Mouse (Mus musculus) midbrain, embryonic 14.5 days (tissue): Measurements from ENCODE around the gene Cd8a. TPM values are rescaled to one million over a fixed set of nuclear protein-coding genes. Genes with fewer than 3 reads are reported as not detected.
"Not testable (repeated sequence)": the region's sequence is repeated elsewhere in the genome, so short reads cannot be mapped to it uniquely, and the experiment has no call there.

Experiments
- ATAC-seq: fragments of 200-750 bp; cut with Nextera tagmentation; 2 replicates; pipeline ENCODE4 v1.8.0; 2017; ENCODE audit warnings: moderate number of reproducible peaks, moderate library complexity; ENCODE audit not compliant: low FRiP score, low TSS enrichment
- DNase-seq: peaks from one replicate; pipeline ENCODE4 v3.0.0-alpha.2; 2015
- H3K27ac ChIP-seq: fragments of 300-500 bp; sonication (generic); replicated peaks from 2 replicates; pipeline ENCODE4 v1.5.1; 2014; ENCODE audit warnings: mild to moderate bottlenecking, low read depth, low read length, moderate library complexity
- H3K27me3 ChIP-seq: fragments of 300-500 bp; sonication (generic); 2 replicates; pipeline ENCODE4 v1.6.1; 2014; ENCODE audit warnings: low read length, control low read depth, mixed read lengths; ENCODE audit not compliant: control insufficient read depth, insufficient read depth
- H3K36me3 ChIP-seq: fragments of 300-500 bp; sonication (generic); 2 replicates; pipeline ENCODE4 v1.6.1; 2014; ENCODE audit warnings: low read length, control low read depth; ENCODE audit not compliant: control insufficient read depth, insufficient read depth
- H3K4me1 ChIP-seq: fragments of 300-500 bp; sonication (generic); 2 replicates; pipeline ENCODE4 v1.6.1; 2014; ENCODE audit warnings: mild to moderate bottlenecking, antibody characterized with exemption, low read length, control low read depth; ENCODE audit not compliant: control insufficient read depth, insufficient read depth
- H3K4me2 ChIP-seq: fragments of 300-500 bp; sonication (generic); 2 replicates; pipeline ENCODE4 v1.6.1; 2014; ENCODE audit warnings: mild to moderate bottlenecking, low read length, moderate library complexity
- H3K4me3 ChIP-seq: fragments of 300-500 bp; sonication (generic); replicated peaks from 2 replicates; pipeline ENCODE4 v1.5.1; 2014; ENCODE audit warnings: low read depth, low read length
- H3K9ac ChIP-seq: fragments of 300-500 bp; sonication (generic); replicated peaks from 2 replicates; pipeline ENCODE4 v1.6.1; 2014; ENCODE audit warnings: mild to moderate bottlenecking, low read length, moderate library complexity
- H3K9me3 ChIP-seq: fragments of 300-500 bp; sonication (generic); 2 replicates; pipeline ENCODE4 v1.6.1; 2016; ENCODE audit warnings: low read length, control low read depth, mixed read lengths; ENCODE audit not compliant: control insufficient read depth
- WGBS: fragments of 180-500 bp; shearing (Covaris S2); extraction: QIAGEN DNeasy Blood & Tissue Kit; methylation state at CpG from one replicate; pipeline ENCODE4 v1.1.7; 2014; 5-methylcytosine and 5-hydroxymethylcytosine counted together
- polyA plus RNA-seq: library from polyadenylated mRNA; unstranded; fragments of >200 nt; fragmentation: Nextera tagmentation; extraction: Ambion mirVana; gene quantifications from 2 replicates; pipeline ENCODE4 v1.2.1, GENCODE M21; 2014

Cd8a gene
- polyA plus RNA-seq = not detected in 2 replicates

DNA sequence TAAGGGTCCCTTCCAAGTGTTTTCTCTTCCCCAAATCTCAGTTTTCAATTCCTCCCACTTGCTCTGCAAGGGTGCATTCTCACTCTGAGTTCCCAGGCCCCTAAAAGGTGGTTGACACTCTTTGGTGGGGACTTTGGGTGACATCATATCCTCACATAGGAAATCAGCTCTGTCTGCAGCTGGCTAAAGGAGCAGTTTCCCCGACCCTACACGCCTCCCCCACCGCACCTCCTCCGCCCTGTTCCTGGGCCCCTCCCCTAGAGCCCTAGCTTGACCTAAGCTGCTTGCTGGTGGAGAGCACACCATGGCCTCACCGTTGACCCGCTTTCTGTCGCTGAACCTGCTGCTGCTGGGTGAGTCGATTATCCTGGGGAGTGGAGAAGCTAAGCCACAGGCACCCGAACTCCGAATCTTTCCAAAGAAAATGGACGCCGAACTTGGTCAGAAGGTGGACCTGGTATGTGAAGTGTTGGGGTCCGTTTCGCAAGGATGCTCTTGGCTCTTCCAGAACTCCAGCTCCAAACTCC, at the start of gene Cd8a:
Gene Cd8a, plus strand, starts transcription at position 179 of the 527 bp plus-strand sequence.
- ATAC-seq (no peak), DNase-seq (no peak)
- Histone ChIP-seq H3K27me3 (no peaks in the 10 kb centered on the region), H3K4me3 (no peak within 1 kb of the TSS), H3K36me3 (no peaks in the 10 kb centered on the region), H3K27ac (no peak within 1 kb of the TSS), H3K4me1 (no peaks in the 10 kb centered on the region), H3K4me2 (no peak within 1 kb of the TSS), H3K9me3 (no peaks in the 10 kb centered on the region), H3K9ac (no peak within 1 kb of the TSS)
- WGBS = 86% methylated on average over 14 of the region's 14 CpGs

DNA sequence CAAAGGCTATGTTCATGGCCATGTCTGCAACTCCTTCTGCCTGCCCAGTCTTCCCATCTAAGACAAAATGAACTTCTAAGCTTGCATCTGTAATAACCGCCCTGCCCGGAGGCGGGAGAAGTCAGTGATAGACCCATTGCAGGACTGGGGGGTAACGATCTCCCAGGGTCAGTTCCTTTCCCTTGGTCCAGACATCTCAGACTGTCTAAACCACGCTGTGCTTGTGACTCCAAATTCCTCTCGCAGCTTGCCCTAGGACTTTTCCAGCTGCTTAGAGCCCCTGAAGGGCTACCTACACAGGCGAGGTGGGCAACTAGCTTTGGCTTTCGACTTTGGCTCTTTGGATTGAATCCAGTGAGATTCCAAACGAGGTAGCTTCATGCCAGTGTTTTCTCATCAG, 48.4 kb upstream of the Cd8a start:
- ATAC-seq (no peak), DNase-seq (no peak)
- WGBS = 92% methylated on average over 9 of the region's 9 CpGs
- Histone ChIP-seq H3K9me3 (no peaks in the 10 kb centered on the region), H3K9ac (no peak overlapping the region), H3K4me2 (no peak overlapping the region), H3K4me1 (no peaks in the 10 kb centered on the region), H3K27me3 (no peaks in the 10 kb centered on the region), H3K36me3 (no peaks in the 10 kb centered on the region), H3K27ac (no peak overlapping the region), H3K4me3 (no peak overlapping the region)

DNA sequence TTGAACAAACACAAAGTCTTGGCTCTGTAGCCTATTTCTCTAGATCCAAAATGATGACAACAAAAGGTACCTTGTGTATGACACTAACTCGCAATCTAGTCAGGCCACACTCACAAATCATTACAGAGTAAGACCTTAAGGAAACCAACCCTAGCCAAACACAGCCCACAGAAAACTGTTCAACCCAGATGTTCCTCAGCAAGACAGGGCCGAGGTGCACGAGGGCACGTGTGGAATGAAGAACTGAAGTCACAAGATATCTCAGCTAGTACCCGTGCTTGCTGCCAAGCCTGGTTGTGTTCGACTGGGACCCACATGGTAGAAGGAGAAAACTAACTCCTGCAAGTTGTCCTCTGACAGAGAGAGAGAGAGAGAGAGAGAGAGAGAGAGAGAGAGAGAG, 43.3 kb upstream of the Cd8a start:
- DNase-seq (no peak), ATAC-seq (no peak)
- H3K4me1 ChIP-seq = no peaks in the 10 kb centered on the region
- no peaks in the 10 kb centered on the region for H3K36me3 ChIP-seq
- no peak overlapping the region for H3K27ac ChIP-seq
- 92% methylated on average over 6 of the region's 6 CpGs for WGBS
- no peak overlapping the region for H3K4me2 ChIP-seq
- H3K9me3 ChIP-seq = no peaks in the 10 kb centered on the region
- no peak overlapping the region for H3K9ac ChIP-seq
- H3K27me3 ChIP-seq = no peaks in the 10 kb centered on the region
- H3K4me3 ChIP-seq = no peak overlapping the region

DNA sequence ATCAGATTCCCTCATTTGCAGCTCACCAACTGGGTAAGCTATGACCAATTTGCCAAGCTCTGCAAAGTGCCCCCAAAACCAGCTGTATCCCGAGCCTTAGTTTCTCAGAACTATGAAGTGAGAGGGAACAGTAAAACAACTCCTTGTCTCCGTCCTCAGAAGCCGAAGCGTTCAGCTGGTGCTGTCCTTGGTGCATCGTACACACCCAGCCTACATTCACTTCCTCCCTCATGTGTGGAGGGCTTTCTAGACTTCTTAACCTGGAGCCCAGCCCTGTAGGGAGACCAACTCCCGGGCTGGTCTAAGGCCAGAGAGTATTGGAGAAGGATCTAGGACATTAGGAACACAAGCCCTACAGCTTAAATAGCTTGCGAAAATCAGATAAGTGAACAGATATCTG, 42.7 kb upstream of the Cd8a start:
- no peaks in the 10 kb centered on the region for H3K36me3 ChIP-seq
- 84% methylated on average over 7 of the region's 7 CpGs for WGBS
- no peak overlapping the region for H3K27ac ChIP-seq
- H3K4me1 ChIP-seq = no peaks in the 10 kb centered on the region
- H3K27me3 ChIP-seq = no peaks in the 10 kb centered on the region
- no peak overlapping the region for H3K9ac ChIP-seq
- no peaks in the 10 kb centered on the region for H3K9me3 ChIP-seq
- H3K4me2 ChIP-seq = no peak overlapping the region
- DNase-seq = no peak
- ATAC-seq = no peak
- H3K4me3 ChIP-seq = no peak overlapping the region

DNA sequence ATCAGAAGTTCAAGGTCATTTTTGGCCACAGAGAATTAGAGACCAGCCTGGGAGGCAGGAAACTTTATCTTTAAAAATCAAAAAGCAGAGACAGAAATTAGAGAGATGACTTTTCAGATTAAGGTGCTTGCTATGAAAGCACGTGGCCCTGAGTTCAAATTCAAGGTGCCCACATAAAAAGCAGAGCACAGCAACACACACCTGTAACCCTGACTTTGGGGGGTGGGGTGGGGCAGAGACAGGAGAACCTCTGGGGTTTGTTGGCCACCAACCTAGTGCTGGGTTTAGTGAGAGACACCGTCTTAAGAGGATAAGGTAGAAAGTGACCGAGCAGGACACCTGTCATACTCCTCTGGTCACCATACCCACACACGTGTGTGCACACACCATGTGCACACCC, 41.7 kb upstream of the Cd8a start:
- ATAC-seq, H3K27ac ChIP-seq, H3K4me2 ChIP-seq, H3K9ac ChIP-seq, H3K4me1 ChIP-seq, H3K27me3 ChIP-seq, H3K9me3 ChIP-seq, H3K4me3 ChIP-seq, H3K36me3 ChIP-seq, DNase-seq: not testable (repeated sequence)
- 95% methylated on average over 1 of the region's 4 CpGs for WGBS

DNA sequence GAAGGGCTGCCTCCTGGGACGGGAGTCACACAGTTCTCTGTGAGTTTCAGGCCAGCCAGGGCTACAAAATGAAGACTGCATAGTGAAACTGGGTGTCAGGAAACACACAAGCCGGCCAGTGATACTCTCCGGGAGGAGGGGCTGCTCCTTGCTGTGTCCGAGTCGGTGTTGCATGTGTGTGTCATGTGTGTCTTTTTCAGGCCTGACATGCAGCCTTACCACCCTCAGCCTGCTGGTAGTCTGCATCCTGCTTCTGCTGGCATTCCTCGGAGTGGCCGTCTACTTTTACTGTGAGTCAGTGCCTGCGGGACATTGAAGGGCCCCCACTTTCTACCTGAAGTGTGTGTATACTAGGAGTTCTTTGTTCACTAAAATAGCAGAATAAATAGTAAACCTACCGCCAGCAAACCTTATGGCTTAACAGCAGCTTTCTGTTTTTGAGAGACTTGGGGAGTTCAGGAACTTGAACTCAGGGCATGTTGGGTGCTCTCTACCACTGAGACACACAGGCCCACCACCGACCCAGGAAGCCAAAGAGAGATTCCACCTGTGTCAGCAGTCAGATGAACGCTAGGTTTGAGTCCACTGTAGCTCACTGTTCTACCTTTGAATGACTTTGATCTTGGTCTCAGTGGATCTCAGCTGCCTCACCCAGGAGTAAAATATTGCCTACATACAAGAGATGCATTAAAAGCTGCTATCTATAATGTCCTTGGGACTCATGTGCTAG, 40.8 kb upstream of the Cd8a start:
- WGBS = 86% methylated on average over 11 of the region's 11 CpGs
- H3K27ac ChIP-seq = no peak overlapping the region
- H3K4me3 ChIP-seq = no peak overlapping the region
- no peaks in the 10 kb centered on the region for H3K27me3 ChIP-seq
- no peak overlapping the region for H3K9ac ChIP-seq
- no peak for ATAC-seq
- H3K36me3 ChIP-seq = no peaks in the 10 kb centered on the region
- no peaks in the 10 kb centered on the region for H3K9me3 ChIP-seq
- no peaks in the 10 kb centered on the region for H3K4me1 ChIP-seq
- no peak for DNase-seq
- H3K4me2 ChIP-seq = no peak overlapping the region

DNA sequence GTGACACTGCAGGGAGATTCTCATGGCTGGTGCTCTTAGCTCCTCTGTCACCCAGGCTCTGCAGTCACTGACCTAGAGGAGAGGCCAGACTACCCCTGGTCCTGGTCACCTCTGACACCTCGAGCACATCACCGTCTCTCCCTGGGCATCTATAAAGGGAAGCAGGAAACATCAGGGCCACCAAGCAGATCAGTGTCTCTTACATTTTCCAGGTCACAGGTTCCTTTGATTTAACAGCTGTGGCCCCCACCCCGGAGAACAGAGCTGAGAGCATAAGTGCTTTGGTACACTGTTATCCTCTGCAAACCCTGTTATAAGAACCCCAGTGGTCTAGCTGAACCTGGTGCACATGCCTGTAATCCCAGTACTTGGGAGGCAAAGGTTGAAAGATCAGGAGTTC, 40.2 kb upstream of the Cd8a start:
- no peak for DNase-seq
- WGBS = 77% methylated on average over 3 of the region's 3 CpGs

DNA sequence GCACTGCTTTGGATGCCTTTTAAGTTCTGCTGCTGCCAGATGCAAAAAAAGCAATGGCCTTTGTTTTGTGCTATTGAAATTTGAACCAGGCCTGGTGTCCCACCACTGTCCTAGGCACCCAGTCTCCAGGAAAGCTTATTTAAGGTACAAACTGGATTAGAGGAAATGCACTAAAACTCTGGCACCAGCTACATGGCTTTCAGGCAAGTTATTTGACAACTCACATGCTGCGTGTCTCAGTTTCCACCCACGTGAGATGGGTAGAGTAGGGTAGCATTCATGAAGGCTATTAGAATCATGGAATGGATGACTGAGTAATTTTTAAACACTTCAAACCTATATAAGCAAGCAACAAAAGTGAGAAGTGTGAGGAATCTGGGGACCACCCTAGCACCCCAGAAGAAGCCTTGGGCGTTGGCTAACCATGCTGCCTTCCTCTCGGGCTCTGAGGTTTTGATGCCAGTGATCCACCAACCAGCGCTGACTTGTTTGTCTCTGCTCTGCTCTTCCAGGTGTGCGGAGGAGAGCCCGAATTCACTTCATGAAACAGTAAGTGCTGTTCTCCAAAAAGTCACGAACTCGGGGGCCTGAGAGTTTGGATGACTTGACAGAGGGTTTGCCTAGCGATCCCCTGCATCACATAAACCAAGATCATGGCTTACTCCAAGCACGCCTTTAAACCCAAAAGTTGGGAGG, 39.5 kb upstream of the Cd8a start:
- H3K27me3 ChIP-seq = no peaks in the 10 kb centered on the region
- no peak for ATAC-seq

More for the DNA sequence above, 40.2 kb upstream of the Cd8a start:
- no peak overlapping the region for H3K9ac ChIP-seq
- H3K27me3 ChIP-seq = no peaks in the 10 kb centered on the region
- H3K36me3 ChIP-seq = no peaks in the 10 kb centered on the region
- H3K4me3 ChIP-seq = no peak overlapping the region
- no peak for ATAC-seq
- H3K9me3 ChIP-seq = no peaks in the 10 kb centered on the region
- H3K4me1 ChIP-seq = no peaks in the 10 kb centered on the region
- no peak overlapping the region for H3K4me2 ChIP-seq
- no peak overlapping the region for H3K27ac ChIP-seq

DNA sequence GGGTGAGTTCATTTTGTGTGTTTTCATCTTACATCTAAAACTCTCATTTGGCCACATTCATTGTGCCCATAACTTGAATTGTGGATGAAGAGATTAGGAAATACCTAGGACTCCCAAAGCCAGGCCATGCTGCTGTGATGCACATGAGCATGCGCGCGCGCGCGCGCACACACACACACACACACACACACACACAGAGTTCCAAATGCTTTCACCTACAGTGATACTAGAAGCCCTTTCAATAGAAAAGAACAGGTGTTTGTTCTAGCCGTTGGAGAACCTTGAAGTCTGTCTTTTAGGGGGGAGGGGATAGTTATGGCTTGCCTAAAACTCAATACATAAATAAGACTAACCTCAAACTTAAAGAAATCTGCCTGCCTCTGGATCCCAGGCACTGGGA, 35.6 kb upstream of the Cd8a start:
- no peak overlapping the region for H3K9ac ChIP-seq
- no peaks in the 10 kb centered on the region for H3K36me3 ChIP-seq
- H3K4me1 ChIP-seq = no peaks in the 10 kb centered on the region
- H3K27ac ChIP-seq = no peak overlapping the region
- H3K9me3 ChIP-seq = no peaks in the 10 kb centered on the region
- H3K4me3 ChIP-seq = no peak overlapping the region
- no peak for ATAC-seq
- no peak overlapping the region for H3K4me2 ChIP-seq
- H3K27me3 ChIP-seq = no peaks in the 10 kb centered on the region
- 98% methylated on average over 8 of the region's 8 CpGs for WGBS
- DNase-seq = no peak

More for the DNA sequence above, 39.5 kb upstream of the Cd8a start:
- H3K4me2 ChIP-seq = no peak overlapping the region
- WGBS = 94% methylated on average over 11 of the region's 11 CpGs
- DNase-seq = no peak
- H3K9ac ChIP-seq = no peak overlapping the region
- no peak overlapping the region for H3K4me3 ChIP-seq
- H3K36me3 ChIP-seq = no peaks in the 10 kb centered on the region
- no peak overlapping the region for H3K27ac ChIP-seq
- no peaks in the 10 kb centered on the region for H3K9me3 ChIP-seq
- H3K4me1 ChIP-seq = no peaks in the 10 kb centered on the region
